Mouse (Mus musculus) telencephalon, adult 2 months (tissue): ENCODE data around the gene Srgap3.

Experiments used
- DNase-seq: peaks from one replicate; pipeline ENCODE4 v3.0.0-alpha.2; 2011; ENCODE audit warnings: low read depth, low spot score

Gene Srgap3

DNA sequence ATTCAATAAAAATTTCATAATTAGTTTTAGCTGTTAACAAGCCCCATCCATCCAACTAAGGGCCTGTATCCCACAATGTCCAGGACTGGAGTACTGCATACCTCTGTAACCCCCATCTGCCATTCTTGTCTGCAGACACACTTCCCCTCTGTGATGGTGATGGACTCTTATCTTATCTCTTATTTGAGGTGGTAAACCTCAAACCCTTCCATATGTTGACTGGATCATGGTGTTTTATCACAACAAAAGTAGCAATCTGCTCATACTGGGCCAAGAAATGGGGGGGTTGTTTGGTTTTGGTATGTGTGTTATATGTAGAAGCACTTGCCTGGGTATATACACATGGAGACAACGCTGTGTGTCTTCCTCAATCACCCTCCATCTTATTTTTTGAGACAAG, 255.5 kb downstream of the Srgap3 start:
- DNase-seq, result no peak

GRCm38 (mm10) chr6:112688033-112688432, 259.0 kb downstream of the Srgap3 start:
- no peak for DNase-seq

- DNase-seq, result no peak
Measured at GRCm38 (mm10) chr6:112686485-112686884, 260.6 kb downstream of the Srgap3 start.

- no peak for DNase-seq
Measured at GRCm38 (mm10) chr6:112684065-112684464, 263.0 kb downstream of the Srgap3 start.
